Mouse (Mus musculus): Measurements from ENCODE around the gene Rbm47. TPM values are rescaled to one million over a fixed set of nuclear protein-coding genes. Genes with fewer than 3 reads are reported as not detected.

Gene Rbm47
- polyA plus RNA-seq, 1 experiment from 2014 or later, result 7.3 TPM

- Histone ChIP-seq H3K9me3 (ENCODE audit: control insufficient read depth, low read length) (no peaks in the 10 kb centered on the region), H3K4me2 (replicated peaks) (no peak overlapping the region), H3K36me3 (replicated peaks; ENCODE audit: control insufficient read depth, insufficient read depth) (no peaks in the 10 kb centered on the region), H3K4me1 (replicated peaks; ENCODE audit: control insufficient read depth, insufficient read depth, low read length) (no peaks in the 10 kb centered on the region), H3K27ac (no peak overlapping the region), H3K27me3 (ENCODE audit: control insufficient read depth, insufficient read depth, low read length) (no peaks in the 10 kb centered on the region), H3K9ac (no peak overlapping the region), H3K4me3 (replicated peaks; ENCODE audit: low read length) (no peak overlapping the region)
- WGBS, result 92% methylated on average over 9 of the region's 9 CpGs
- DNase-seq (ENCODE audit: low spot score) (no peak), ATAC-seq (ENCODE audit: low FRiP score) (no peak)
Observed at GRCm38 (mm10) chr5:66086952-66087351, 86.0 kb downstream of the Rbm47 start.

GRCm38 (mm10) chr5:66086304-66086703 is 86.6 kb downstream of the Rbm47 start:
- 91% methylated on average over 1 of the region's 1 CpGs for WGBS
- no peak overlapping the region for H3K4me2 ChIP-seq (replicated peaks)
- H3K27me3 ChIP-seq (ENCODE audit: control insufficient read depth, insufficient read depth, low read length), result no peaks in the 10 kb centered on the region
- H3K9me3 ChIP-seq (ENCODE audit: control insufficient read depth, low read length), result no peaks in the 10 kb centered on the region
- ATAC-seq (ENCODE audit: low FRiP score) (no peak), DNase-seq (ENCODE audit: low spot score) (no peak)
- H3K4me1 ChIP-seq (replicated peaks; ENCODE audit: control insufficient read depth, insufficient read depth, low read length), result no peaks in the 10 kb centered on the region
- H3K4me3 ChIP-seq (replicated peaks; ENCODE audit: low read length), result no peak overlapping the region
- H3K27ac ChIP-seq, result no peak overlapping the region
- no peak overlapping the region for H3K9ac ChIP-seq
- H3K36me3 ChIP-seq (replicated peaks; ENCODE audit: control insufficient read depth, insufficient read depth), result no peaks in the 10 kb centered on the region

GRCm38 (mm10) chr5:66085478-66085877 is 87.4 kb downstream of the Rbm47 start:
- ATAC-seq (ENCODE audit: low FRiP score) (no peak), DNase-seq (ENCODE audit: low spot score) (no peak)
- Histone ChIP-seq H3K9me3 (ENCODE audit: control insufficient read depth, low read length) (no peaks in the 10 kb centered on the region), H3K4me3 (replicated peaks; ENCODE audit: low read length) (no peak overlapping the region), H3K36me3 (replicated peaks; ENCODE audit: control insufficient read depth, insufficient read depth) (no peaks in the 10 kb centered on the region), H3K4me1 (replicated peaks; ENCODE audit: control insufficient read depth, insufficient read depth, low read length) (no peaks in the 10 kb centered on the region), H3K27me3 (ENCODE audit: control insufficient read depth, insufficient read depth, low read length) (no peaks in the 10 kb centered on the region), H3K27ac (no peak overlapping the region), H3K9ac (no peak overlapping the region), H3K4me2 (replicated peaks) (no peak overlapping the region)
- WGBS, result 58% methylated on average over 4 of the region's 4 CpGs

- Histone ChIP-seq H3K9me3 (ENCODE audit: control insufficient read depth, low read length) (no peaks in the 10 kb centered on the region), H3K27me3 (ENCODE audit: control insufficient read depth, insufficient read depth, low read length) (no peaks in the 10 kb centered on the region), H3K36me3 (replicated peaks; ENCODE audit: control insufficient read depth, insufficient read depth) (no peaks in the 10 kb centered on the region), H3K4me2 (replicated peaks) (no peak overlapping the region), H3K9ac (no peak overlapping the region), H3K27ac (no peak overlapping the region), H3K4me1 (replicated peaks; ENCODE audit: control insufficient read depth, insufficient read depth, low read length) (no peaks in the 10 kb centered on the region), H3K4me3 (replicated peaks; ENCODE audit: low read length) (no peak overlapping the region)
- DNase-seq (ENCODE audit: low spot score), result no peak
- WGBS, result 91% methylated on average over 3 of the region's 3 CpGs
- ATAC-seq (ENCODE audit: low FRiP score), result no peak
Observed at GRCm38 (mm10) chr5:66084541-66084940, 88.4 kb downstream of the Rbm47 start.

GRCm38 (mm10) chr5:66083350-66083749 is 89.6 kb downstream of the Rbm47 start:
- Histone ChIP-seq H3K9ac (no peak overlapping the region), H3K36me3 (replicated peaks; ENCODE audit: control insufficient read depth, insufficient read depth) (no peaks in the 10 kb centered on the region), H3K4me2 (replicated peaks) (no peak overlapping the region), H3K4me3 (replicated peaks; ENCODE audit: low read length) (no peak overlapping the region), H3K9me3 (ENCODE audit: control insufficient read depth, low read length) (no peaks in the 10 kb centered on the region), H3K4me1 (replicated peaks; ENCODE audit: control insufficient read depth, insufficient read depth, low read length) (no peaks in the 10 kb centered on the region), H3K27me3 (ENCODE audit: control insufficient read depth, insufficient read depth, low read length) (no peaks in the 10 kb centered on the region), H3K27ac (no peak overlapping the region)
- DNase-seq (ENCODE audit: low spot score) (peak; percentile 56), ATAC-seq (ENCODE audit: low FRiP score) (no peak)
- 42% methylated on average over 7 of the region's 7 CpGs for WGBS

- Histone ChIP-seq H3K36me3 (replicated peaks; ENCODE audit: control insufficient read depth, insufficient read depth) (no peaks in the 10 kb centered on the region), H3K4me3 (replicated peaks; ENCODE audit: low read length) (no peak overlapping the region), H3K27ac (no peak overlapping the region), H3K4me1 (replicated peaks; ENCODE audit: control insufficient read depth, insufficient read depth, low read length) (no peaks in the 10 kb centered on the region), H3K9me3 (ENCODE audit: control insufficient read depth, low read length) (no peaks in the 10 kb centered on the region), H3K9ac (no peak overlapping the region), H3K27me3 (ENCODE audit: control insufficient read depth, insufficient read depth, low read length) (no peaks in the 10 kb centered on the region), H3K4me2 (replicated peaks) (no peak overlapping the region)
- DNase-seq (ENCODE audit: low spot score), result no peak
- ATAC-seq (ENCODE audit: low FRiP score), result no peak
- WGBS, result 73% methylated on average over 11 of the region's 11 CpGs
Observed at GRCm38 (mm10) chr5:66082229-66082572, 90.7 kb downstream of the Rbm47 start.

GRCm38 (mm10) chr5:66081443-66082228 is 91.3 kb downstream of the Rbm47 start:
- WGBS, result 81% methylated on average over 19 of the region's 19 CpGs
- Histone ChIP-seq H3K4me2 (replicated peaks) (no peak overlapping the region), H3K27ac (no peak overlapping the region), H3K9me3 (ENCODE audit: control insufficient read depth, low read length) (no peaks in the 10 kb centered on the region), H3K9ac (no peak overlapping the region), H3K4me3 (replicated peaks; ENCODE audit: low read length) (no peak overlapping the region), H3K4me1 (replicated peaks; ENCODE audit: control insufficient read depth, insufficient read depth, low read length) (no peaks in the 10 kb centered on the region), H3K36me3 (replicated peaks; ENCODE audit: control insufficient read depth, insufficient read depth) (no peaks in the 10 kb centered on the region), H3K27me3 (ENCODE audit: control insufficient read depth, insufficient read depth, low read length) (no peaks in the 10 kb centered on the region)
- DNase-seq (ENCODE audit: low spot score) (no peak), ATAC-seq (ENCODE audit: low FRiP score) (no peak)

GRCm38 (mm10) chr5:66080529-66081220 is 92.2 kb downstream of the Rbm47 start:
- WGBS, result 86% methylated on average over 17 of the region's 17 CpGs
- H3K4me1 ChIP-seq (replicated peaks; ENCODE audit: control insufficient read depth, insufficient read depth, low read length), result no peaks in the 10 kb centered on the region
- H3K4me2 ChIP-seq (replicated peaks), result no peak overlapping the region
- no peaks in the 10 kb centered on the region for H3K36me3 ChIP-seq (replicated peaks; ENCODE audit: control insufficient read depth, insufficient read depth)
- no peaks in the 10 kb centered on the region for H3K9me3 ChIP-seq (ENCODE audit: control insufficient read depth, low read length)
- H3K4me3 ChIP-seq (replicated peaks; ENCODE audit: low read length), result no peak overlapping the region
- DNase-seq (ENCODE audit: low spot score) (no peak), ATAC-seq (ENCODE audit: low FRiP score) (no peak)
- no peak overlapping the region for H3K9ac ChIP-seq
- no peaks in the 10 kb centered on the region for H3K27me3 ChIP-seq (ENCODE audit: control insufficient read depth, insufficient read depth, low read length)
- H3K27ac ChIP-seq, result no peak overlapping the region

GRCm38 (mm10) chr5:66079358-66080179 is 93.3 kb downstream of the Rbm47 start:
- ATAC-seq (ENCODE audit: low FRiP score) (no peak), DNase-seq (ENCODE audit: low spot score) (no peak)
- Histone ChIP-seq H3K4me3 (replicated peaks; ENCODE audit: low read length) (no peak overlapping the region), H3K9me3 (ENCODE audit: control insufficient read depth, low read length) (no peaks in the 10 kb centered on the region), H3K27ac (no peak overlapping the region), H3K4me2 (replicated peaks) (no peak overlapping the region), H3K4me1 (replicated peaks; ENCODE audit: control insufficient read depth, insufficient read depth, low read length) (no peaks in the 10 kb centered on the region), H3K36me3 (replicated peaks; ENCODE audit: control insufficient read depth, insufficient read depth) (no peaks in the 10 kb centered on the region), H3K27me3 (ENCODE audit: control insufficient read depth, insufficient read depth, low read length) (no peaks in the 10 kb centered on the region), H3K9ac (no peak overlapping the region)
- 91% methylated on average over 9 of the region's 9 CpGs for whole genome bisulfite sequencing

Measured in hindbrain, embryonic 14.5 days (tissue).